Mouse (Mus musculus) hindbrain, postnatal 0 days (tissue): ENCODE measurements around the gene Gm14226. TPM values are rescaled to one million over a fixed set of nuclear protein-coding genes. Genes with fewer than 3 reads are reported as not detected.
A peak's percentile ranks its signal among the peaks of the same experiment; 100 is the strongest.

Experiments
- ATAC-seq: fragments of 200-750 bp; cut with Nextera tagmentation; 2 replicates; pipeline ENCODE4 v1.8.0; 2017; ENCODE audit warnings: mild to moderate bottlenecking, moderate TSS enrichment, moderate library complexity
- DNase-seq: peaks from one replicate; pipeline ENCODE4 v3.0.0-alpha.2; 2015; ENCODE audit warnings: low spot score
- H3K27ac ChIP-seq: fragments of 300-500 bp; sonication (generic); 2 replicates; pipeline ENCODE4 v1.5.1; 2014; ENCODE audit warnings: mild to moderate bottlenecking
- H3K27me3 ChIP-seq: fragments of 300-500 bp; sonication (generic); 2 replicates; pipeline ENCODE4 v1.6.1; 2014; ENCODE audit warnings: low read length, mixed read lengths; ENCODE audit not compliant: insufficient read depth
- H3K36me3 ChIP-seq: fragments of 300-500 bp; sonication (generic); 2 replicates; pipeline ENCODE4 v1.6.1; 2014; ENCODE audit warnings: low read length, mixed read lengths; ENCODE audit not compliant: insufficient read depth
- H3K4me1 ChIP-seq: fragments of 300-500 bp; sonication (generic); 2 replicates; pipeline ENCODE4 v1.6.1; 2014; ENCODE audit warnings: antibody characterized with exemption, low read length, mixed read lengths; ENCODE audit not compliant: insufficient read depth
- H3K4me2 ChIP-seq: fragments of 300-500 bp; sonication (generic); 2 replicates; pipeline ENCODE4 v1.6.1; 2014; ENCODE audit warnings: low read depth, mild to moderate bottlenecking, low read length, moderate library complexity, mixed read lengths
- H3K4me3 ChIP-seq: fragments of 300-500 bp; sonication (generic); 2 replicates; pipeline ENCODE4 v1.5.1; 2014; ENCODE audit warnings: low read length
- H3K9ac ChIP-seq: fragments of 300-500 bp; sonication (generic); replicated peaks from 2 replicates; pipeline ENCODE4 v1.6.1; 2014; ENCODE audit warnings: mild to moderate bottlenecking, low read length, moderate library complexity, mixed read lengths
- H3K9me3 ChIP-seq: fragments of 300-500 bp; sonication (generic); 2 replicates; pipeline ENCODE4 v1.6.1; 2016; ENCODE audit warnings: low read length, mixed read lengths
- CTCF ChIP-seq: IDR thresholded peaks from 2 replicates; pipeline ENCODE4 v1.5.1; 2016; ENCODE audit warnings: antibody characterized with exemption, control low read depth, low read depth
- WGBS: fragments of 180-500 bp; shearing (Covaris S2); extraction: QIAGEN DNeasy Blood & Tissue Kit; methylation state at CpG from one replicate; pipeline ENCODE4 v1.1.7; 2014; 5-methylcytosine and 5-hydroxymethylcytosine counted together
- polyA plus RNA-seq: library from polyadenylated mRNA; unstranded; fragments of >200 nt; fragmentation: Nextera tagmentation; extraction: Ambion mirVana; gene quantifications from 2 replicates; pipeline ENCODE4 v1.2.1, GENCODE M21; 2015
- total RNA-seq: library from RNA; depleted of rRNA; stranded (reverse); fragments of >200 nt; gene quantifications from 2 replicates; pipeline ENCODE4 v1.2.3, GENCODE M21; 2014; rRNA removed

Gene Gm14226
- total and polyA plus RNA-seq, 2 experiments from 2014 or later = 0.14 to 0.58 TPM

- WGBS = 84% methylated on average over 6 of the region's 6 CpGs
- Histone ChIP-seq H3K4me2 (no peak overlapping the region), H3K4me3 (no peak overlapping the region), H3K9ac (no peak overlapping the region), H3K9me3 (no peaks in the 10 kb centered on the region), H3K4me1 (0 out of 2 replicates have a peak, but pooled peaks cover 8% of the 10 kb centered on the region), H3K27ac (peak overlapping the region; percentile 78; the same call in 1 of the 2 replicates), H3K27me3 (no peaks in the 10 kb centered on the region), H3K36me3 (no peaks in the 10 kb centered on the region)
- DNase-seq (no peak), ATAC-seq (no peak)
- TF ChIP-seq CTCF = no peak
These were observed 57.6 kb downstream of the Gm14226 start for GRCm38 (mm10) chr2:155075649-155076048.

Other genes with a start within 250 kb of the Gm14226 start
- gene Gm14214, start 248.2 kb upstream of the Gm14226 start, total RNA-seq = not detected in 2 replicates
- gene Gm14214, start 248.2 kb upstream of the Gm14226 start, polyA plus RNA-seq = not detected in 2 replicates
- gene Raly, start 227.2 kb upstream of the Gm14226 start, total RNA-seq = 180 and 199 TPM in 2 replicates
- 22.4 and 25.5 TPM in 2 replicates for gene Raly, start 227.2 kb upstream of the Gm14226 start, polyA plus RNA-seq
- gene a, start 226.9 kb upstream of the Gm14226 start, total RNA-seq = 1.3 TPM in 1 of 2 replicates, not detected in the other
- gene a, start 226.9 kb upstream of the Gm14226 start, polyA plus RNA-seq = 0.85 and 1.6 TPM in 2 replicates
- gene Eif2s2, start 125.3 kb upstream of the Gm14226 start, total RNA-seq = 30.4 and 32.6 TPM in 2 replicates
- 92.9 and 106 TPM in 2 replicates for gene Eif2s2, start 125.3 kb upstream of the Gm14226 start, polyA plus RNA-seq
- gene Ahcy, start 56.2 kb downstream of the Gm14226 start, total RNA-seq = 62.3 and 68.0 TPM in 2 replicates
- gene Ahcy, start 56.2 kb downstream of the Gm14226 start, polyA plus RNA-seq = 29.6 and 31.1 TPM in 2 replicates
- 31.4 and 32.5 TPM in 2 replicates for gene Itch, start 115.2 kb downstream of the Gm14226 start, total RNA-seq
- gene Itch, start 115.2 kb downstream of the Gm14226 start, polyA plus RNA-seq = 22.2 and 22.5 TPM in 2 replicates
- 264 and 266 TPM in 2 replicates for gene Dynlrb1, start 218.3 kb downstream of the Gm14226 start, total RNA-seq
- 725 and 778 TPM in 2 replicates for gene Dynlrb1, start 218.3 kb downstream of the Gm14226 start, polyA plus RNA-seq